Mouse (Mus musculus) megakaryocyte, embryonic 14.5 days (primary cell): ENCODE results near the gene Cldn15.

Source experiments
- FLI1 ChIP-seq: IDR thresholded peaks from 2 replicates; pipeline ENCODE4 v1.6.1; 2012; ENCODE audit warnings: low read length, inconsistent platforms, mixed read lengths
- GATA1 ChIP-seq: IDR thresholded peaks from 3 replicates; pipeline ENCODE4 v1.6.1; 2012; ENCODE audit warnings: mixed read lengths, low read length, inconsistent platforms, borderline replicate concordance

GRCm38 (mm10) chr5:136999449-136999848, 33.0 kb downstream of the Cldn15 start:
- TF ChIP-seq GATA1 = no peak
- TF ChIP-seq FLI1 = no peak
